Comparison of ENCODE assay signal across 21 mouse cellular contexts in the genomic region with DNA sequence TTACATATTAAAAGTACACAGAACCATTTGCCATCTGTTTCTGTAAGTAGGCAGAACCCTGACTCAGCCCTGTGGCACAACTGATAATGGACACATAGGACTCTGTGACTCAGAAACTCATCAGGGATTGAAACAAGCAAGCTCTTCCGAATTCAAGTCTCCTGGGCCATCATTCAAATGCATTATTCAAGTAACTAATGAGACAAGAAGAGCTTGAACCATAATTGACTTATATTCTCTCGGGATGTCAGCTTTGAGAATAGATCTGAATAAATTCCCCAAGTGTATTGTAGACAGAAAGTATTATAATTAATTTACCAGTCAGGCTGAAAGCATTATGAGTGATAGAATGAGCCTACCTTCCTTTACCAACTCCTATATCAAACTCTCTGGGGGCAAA.
A peak's percentile ranks its signal among the peaks of the same experiment; 100 is the strongest.
DNase-seq lines count a peak whose midpoint lies in the region; ATAC-seq and TF ChIP-seq lines count a peak whose summit lies in the region.
"Had no signal": no experiment of that assay in that cellular context is flagged by ENCODE, and none has a peak within 500 bp of the region (broad histone marks: within the 10 kb centered on the region; RNA-seq: fewer than 3 reads in every experiment).

No protein-coding gene starts in this region.

- DNase-seq in embryonic facial prominence, embryonic 14.5 days (ENCODE audit: low spot score), result peak; percentile 40
- DNase-seq in embryonic facial prominence, embryonic 10.5 days (ENCODE audit: low spot score), result no peak
- DNase-seq in CH12.LX (ENCODE audit: extremely low read depth), result peak; percentile 13
- no peak for DNase-seq in urinary bladder, postnatal 10 days (ENCODE audit: low spot score)
- DNase-seq in frontal cortex, postnatal 36 days (ENCODE audit: low spot score in 2 of 2), result no peak
- DNase-seq: adrenal gland, postnatal 25 days; cerebellum, adult 18-20 months; cerebellum, postnatal 25 days; gastrocnemius, postnatal 25 days; kidney, adult 2 months; kidney, postnatal 10 days; left cerebral cortex, postnatal 4 days; liver; lung, postnatal 10 days; right cerebral cortex, postnatal 4 days had no signal

- 67% methylated on average over 2 of the region's 2 CpGs for WGBS in embryonic facial prominence, embryonic 14.5 days
- WGBS in embryonic facial prominence, embryonic 10.5 days, result 82% methylated on average over 2 of the region's 2 CpGs
- 33% methylated on average over 2 of the region's 2 CpGs for WGBS in hindbrain, embryonic 15.5 days
- WGBS in midbrain, embryonic 16.5 days, result 31% methylated on average over 2 of the region's 2 CpGs

- H3K27ac ChIP-seq in embryonic facial prominence, embryonic 14.5 days (replicated peaks; ENCODE audit: low read depth, low read length), result no peak overlapping the region
- no peak overlapping the region for H3K27ac ChIP-seq in embryonic facial prominence, embryonic 10.5 days (replicated peaks)
- no peak overlapping the region for H3K27ac ChIP-seq in CH12.LX (ENCODE audit: insufficient read depth, low read depth)
- H3K27ac ChIP-seq in hindbrain, embryonic 15.5 days (replicated peaks), result no peak overlapping the region
- H3K27ac ChIP-seq in midbrain, embryonic 16.5 days (ENCODE audit: low read length), result no peak overlapping the region
- H3K27ac ChIP-seq: forebrain, embryonic 15.5 days; left cerebral cortex, adult 2 months had no signal

- no peak overlapping the region for H3K9ac ChIP-seq in embryonic facial prominence, embryonic 14.5 days (ENCODE audit: low read depth, low read length)
- no peak overlapping the region for H3K9ac ChIP-seq in CH12.LX (ENCODE audit: insufficient read depth, low read depth)
- H3K9ac ChIP-seq in hindbrain, embryonic 15.5 days, result no peak overlapping the region
- no peak overlapping the region for H3K9ac ChIP-seq in midbrain, embryonic 16.5 days (ENCODE audit: low read depth, low read length)
- H3K9ac ChIP-seq: forebrain, embryonic 15.5 days had no signal

- in situ Hi-C loops in CH12.LX (cut with MboI; ENCODE audit: low pct_ligation_motif_present, low pct_unique_long_range_greater_than_20kb, low sequenced_read_pairs), result no loop called here

- dilution Hi-C loops in CH12.LX (cut with MboI; ENCODE audit: extremely low pct_ligation_motif_present, extremely low pct_unique_long_range_greater_than_20kb, low sequenced_read_pairs), result no loop called here

- H3K27me3 ChIP-seq in embryonic facial prominence, embryonic 14.5 days (replicated peaks; ENCODE audit: control insufficient read depth, insufficient read depth, low read length), result no peaks in the 10 kb centered on the region
- no peaks in the 10 kb centered on the region for H3K27me3 ChIP-seq in embryonic facial prominence, embryonic 10.5 days (replicated peaks; ENCODE audit: low read depth, poor library complexity, severe bottlenecking)
- no peaks in the 10 kb centered on the region for H3K27me3 ChIP-seq in CH12.LX (replicated peaks)
- H3K27me3 ChIP-seq in hindbrain, embryonic 15.5 days, result no peaks in the 10 kb centered on the region
- no peaks in the 10 kb centered on the region for H3K27me3 ChIP-seq in midbrain, embryonic 16.5 days (ENCODE audit: control insufficient read depth, insufficient read depth, low read depth, low read length)
- H3K27me3 ChIP-seq: forebrain, embryonic 15.5 days had no signal

- peak; percentile 65; the same call in 1 of the 2 replicates for ATAC-seq in embryonic facial prominence, embryonic 14.5 days (ENCODE audit: low read depth)
- ATAC-seq in hindbrain, embryonic 15.5 days (ENCODE audit: low FRiP score, low read depth), result peak; percentile 48; the same call in 1 of the 2 replicates
- peak; percentile 64; the same call in 1 of the 2 replicates for ATAC-seq in midbrain, embryonic 16.5 days
- ATAC-seq: CD4-positive, CD25-positive, alpha-beta regulatory T cell, adult 4 months; forebrain, embryonic 15.5 days had no signal

- H3K4me1 ChIP-seq in embryonic facial prominence, embryonic 14.5 days (ENCODE audit: control insufficient read depth, insufficient read depth, low read length), result no peaks in the 10 kb centered on the region
- H3K4me1 ChIP-seq in embryonic facial prominence, embryonic 10.5 days, result no peaks in the 10 kb centered on the region
- H3K4me1 ChIP-seq in CH12.LX (ENCODE audit: control insufficient read depth in 1 of 2, insufficient read depth in 2 of 2), result peaks cover 3 to 11% of the 10 kb centered on the region in 2 experiments; a peak in 2 of 4 replicates
- no peaks in the 10 kb centered on the region for H3K4me1 ChIP-seq in hindbrain, embryonic 15.5 days (replicated peaks)
- no peaks in the 10 kb centered on the region for H3K4me1 ChIP-seq in midbrain, embryonic 16.5 days (ENCODE audit: control insufficient read depth, insufficient read depth, low read length)
- H3K4me1 ChIP-seq: forebrain, embryonic 15.5 days had no signal

- no peak for TF ChIP-seq EP300 in CH12.LX (IDR thresholded peaks at IDR 0.05; ENCODE audit: low read length)

- no peaks in the 10 kb centered on the region for H3K36me3 ChIP-seq in embryonic facial prominence, embryonic 14.5 days (ENCODE audit: control insufficient read depth, insufficient read depth, low read length)
- H3K36me3 ChIP-seq in embryonic facial prominence, embryonic 10.5 days (replicated peaks), result no peaks in the 10 kb centered on the region
- no peaks in the 10 kb centered on the region for H3K36me3 ChIP-seq in CH12.LX (replicated peaks in 1 of 2; ENCODE audit: control insufficient read depth in 1 of 2, insufficient read depth in 1 of 2, low read length in 1 of 2)
- no peaks in the 10 kb centered on the region for H3K36me3 ChIP-seq in hindbrain, embryonic 15.5 days
- H3K36me3 ChIP-seq in midbrain, embryonic 16.5 days (ENCODE audit: control insufficient read depth, insufficient read depth, low read length), result no peaks in the 10 kb centered on the region
- H3K36me3 ChIP-seq: forebrain, embryonic 15.5 days; G1E had no signal

- no peaks in the 10 kb centered on the region for H3K79me2 ChIP-seq in CH12.LX (replicated peaks; ENCODE audit: control insufficient read depth, extremely low read depth, insufficient read depth, poor library complexity, severe bottlenecking)

- no peak overlapping the region for H3K4me2 ChIP-seq in embryonic facial prominence, embryonic 14.5 days (ENCODE audit: low read depth, low read length)
- H3K4me2 ChIP-seq in CH12.LX (ENCODE audit: insufficient read depth, low read depth, poor library complexity, severe bottlenecking), result no peak overlapping the region
- H3K4me2 ChIP-seq in hindbrain, embryonic 15.5 days, result no peak overlapping the region
- no peak overlapping the region for H3K4me2 ChIP-seq in midbrain, embryonic 16.5 days (ENCODE audit: low read length)
- H3K4me2 ChIP-seq: forebrain, embryonic 15.5 days had no signal

- no peaks in the 10 kb centered on the region for H3K9me3 ChIP-seq in embryonic facial prominence, embryonic 14.5 days (ENCODE audit: control insufficient read depth, low read length)
- no peaks in the 10 kb centered on the region for H3K9me3 ChIP-seq in embryonic facial prominence, embryonic 10.5 days
- no peaks in the 10 kb centered on the region for H3K9me3 ChIP-seq in CH12.LX (replicated peaks; ENCODE audit: low read length)
- H3K9me3 ChIP-seq in hindbrain, embryonic 15.5 days, result no peaks in the 10 kb centered on the region
- no peaks in the 10 kb centered on the region for H3K9me3 ChIP-seq in midbrain, embryonic 16.5 days (replicated peaks; ENCODE audit: control insufficient read depth, low read length, poor library complexity, severe bottlenecking)
- H3K9me3 ChIP-seq: forebrain, embryonic 15.5 days; G1E had no signal

- H3K4me3 ChIP-seq in embryonic facial prominence, embryonic 14.5 days (ENCODE audit: low read depth, low read length), result no peak overlapping the region
- no peak overlapping the region for H3K4me3 ChIP-seq in embryonic facial prominence, embryonic 10.5 days
- H3K4me3 ChIP-seq in CH12.LX (replicated peaks in 1 of 3; ENCODE audit: low read depth in 2 of 3, low read length in 2 of 3, poor library complexity in 1 of 3), result no peak overlapping the region
- no peak overlapping the region for H3K4me3 ChIP-seq in hindbrain, embryonic 15.5 days
- no peak overlapping the region for H3K4me3 ChIP-seq in midbrain, embryonic 16.5 days (ENCODE audit: low read depth, low read length)
- H3K4me3 ChIP-seq: forebrain, embryonic 15.5 days; left cerebral cortex, adult 2 months had no signal

- TF ChIP-seq RAD21 in CH12.LX (IDR thresholded peaks at IDR 0.05; ENCODE audit: low read depth, low read length), result no peak

- no peak for TF ChIP-seq CTCF in CH12.LX (conservative IDR thresholded peaks at IDR 0.05 in 1 of 2, IDR thresholded peaks at IDR 0.05 in 1 of 2; ENCODE audit: low read depth in 2 of 2, low read length in 2 of 2)

- no peak for TF ChIP-seq POLR2A in CH12.LX (IDR thresholded peaks at IDR 0.05; ENCODE audit: low read depth, low read length)

TF ChIP-seq in CH12.LX, 34 proteins besides CTCF, POLR2A, EP300 and RAD21:
- TF ChIP-seq ZNF384 (IDR thresholded peaks at IDR 0.05; ENCODE audit: low read depth, low read length) (no peak), MYC (IDR thresholded peaks at IDR 0.05; ENCODE audit: low read depth, low read length) (no peak), UBTF (IDR thresholded peaks at IDR 0.05; ENCODE audit: low read depth, low read length) (no peak), MXI1 (IDR thresholded peaks at IDR 0.05; ENCODE audit: low read depth, low read length) (no peak), JUND (conservative IDR thresholded peaks at IDR 0.05; ENCODE audit: low read depth, low read length) (no peak), USF1 (IDR thresholded peaks at IDR 0.05; ENCODE audit: low read depth, low read length) (no peak), TBP (conservative IDR thresholded peaks at IDR 0.05; ENCODE audit: low read depth, low read length) (no peak), ZKSCAN1 (IDR thresholded peaks at IDR 0.05; ENCODE audit: borderline replicate concordance, low read depth, low read length) (no peak), RCOR1 (conservative IDR thresholded peaks at IDR 0.05; ENCODE audit: low read depth, low read length) (no peak), MEF2A (IDR thresholded peaks at IDR 0.05; ENCODE audit: borderline replicate concordance, low read depth, low read length) (no peak), PAX5 (IDR thresholded peaks at IDR 0.05; ENCODE audit: low read length) (no peak), CHD2 (IDR thresholded peaks at IDR 0.05; ENCODE audit: low read length) (no peak), ZC3H11A (IDR thresholded peaks at IDR 0.05; ENCODE audit: low read depth, low read length) (no peak), BHLHE40 (IDR thresholded peaks at IDR 0.05; ENCODE audit: low read depth, low read length) (no peak), MAZ (IDR thresholded peaks at IDR 0.05; ENCODE audit: low read depth, low read length) (no peak), CHD1 (IDR thresholded peaks at IDR 0.05; ENCODE audit: low read depth, low read length) (no peak), KAT2A (IDR thresholded peaks at IDR 0.05; ENCODE audit: insufficient replicate concordance, low read length) (no peak)

Comparison
In these comparisons a context has a peak if more than half of its experiments do, and no peak if none do; other contexts are left out.
1. DNase-seq: peak in embryonic facial prominence, embryonic 14.5 days (single experiment) and CH12.LX (single experiment); none in embryonic facial prominence, embryonic 10.5 days (single experiment), urinary bladder, postnatal 10 days (single experiment) and frontal cortex, postnatal 36 days (0 of 2).
2. Peak in every context shown above with its lines, with median percentiles within 50 percentile points of each other: ATAC-seq.